Mouse (Mus musculus) small intestine, adult 2 months (tissue): ENCODE measurements around the gene Fancl. TPM values are rescaled to one million over a fixed set of nuclear protein-coding genes. Genes with fewer than 3 reads are reported as not detected.

Experiments
- H3K27ac ChIP-seq: fragments of 200-500 bp; 2 replicates; pipeline ENCODE4 v1.5.1; 2012; ENCODE audit warnings: low read depth, low read length, control low read depth, inconsistent platforms; ENCODE audit not compliant: insufficient read depth
- H3K27me3 ChIP-seq: fragments of 200-500 bp; 2 replicates; pipeline ENCODE4 v1.6.1; 2012; ENCODE audit warnings: mild to moderate bottlenecking, moderate library complexity, low read length, inconsistent platforms; ENCODE audit not compliant: control insufficient read depth, insufficient read depth
- H3K36me3 ChIP-seq: fragments of 200-500 bp; 2 replicates; pipeline ENCODE4 v1.6.1; 2012; ENCODE audit warnings: mild to moderate bottlenecking, low read length, control low read depth, inconsistent platforms; ENCODE audit not compliant: control insufficient read depth, insufficient read depth
- H3K4me1 ChIP-seq: fragments of 200-500 bp; 2 replicates; pipeline ENCODE4 v1.6.1; 2012; ENCODE audit warnings: low read length, inconsistent platforms, mixed read lengths; ENCODE audit not compliant: control insufficient read depth, insufficient read depth, insufficient read length
- H3K4me3 ChIP-seq: fragments of 200-500 bp; 2 replicates; pipeline ENCODE4 v1.5.1; 2012; ENCODE audit warnings: low read depth, mild to moderate bottlenecking, control low read depth, inconsistent platforms, low read length, moderate library complexity
- CTCF ChIP-seq: fragments of 200-500 bp; IDR thresholded peaks from 2 replicates; pipeline ENCODE4 v1.5.1; 2012; ENCODE audit warnings: low read depth, mild to moderate bottlenecking, control low read depth, inconsistent platforms, low read length, moderate library complexity, mixed read lengths; ENCODE audit not compliant: insufficient replicate concordance, insufficient read length; ENCODE audit errors: extremely low read depth
- POLR2A ChIP-seq: fragments of 200-500 bp; IDR thresholded peaks from 2 replicates; pipeline ENCODE4 v1.6.1; 2012; ENCODE audit warnings: low read depth, mild to moderate bottlenecking, control low read depth, inconsistent platforms, low read length, moderate library complexity
- WGBS: fragments of 180-500 bp; shearing (Covaris S2); methylation state at CpG from one replicate; pipeline ENCODE4 v1.1.7; 2018; 5-methylcytosine and 5-hydroxymethylcytosine counted together
- polyA plus RNA-seq: library from polyadenylated mRNA; depleted of rRNA; stranded (reverse); fragments of >200 nt; gene quantifications from 2 replicates; pipeline ENCODE4 v1.2.3, GENCODE M21; 2012; rRNA removed

The Fancl gene
- polyA plus RNA-seq, 1 experiment, result 0.27 TPM

DNA sequence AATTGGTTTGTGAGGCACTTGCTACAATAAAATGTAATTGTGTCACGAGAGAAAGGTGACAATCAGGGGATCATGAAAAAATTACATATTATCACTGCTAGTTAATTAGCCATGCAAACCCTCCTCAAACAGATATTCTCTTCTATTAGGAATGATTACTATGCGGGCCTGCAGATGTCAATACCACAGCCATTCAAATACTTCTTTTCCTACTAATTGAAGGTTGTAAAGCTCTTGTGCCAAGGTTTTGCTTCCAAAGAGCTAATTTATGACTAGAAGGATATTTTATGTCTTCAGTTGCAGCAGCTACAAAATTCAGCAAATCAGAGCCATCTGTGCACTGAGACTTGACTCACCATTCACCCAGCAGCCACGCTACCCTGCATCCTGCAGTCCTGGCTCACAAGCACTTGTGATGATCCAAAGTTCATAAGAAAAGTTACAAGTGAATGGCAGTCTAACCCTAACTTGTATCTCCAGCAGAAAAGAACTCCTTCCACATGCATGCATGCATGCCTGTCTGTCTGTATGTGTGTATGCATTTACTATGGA, 95.8 kb downstream of the Fancl start:
- WGBS, result 90% methylated on average over 3 of the region's 3 CpGs
- H3K27ac ChIP-seq, result no peak overlapping the region
- no peaks in the 10 kb centered on the region for H3K27me3 ChIP-seq
- H3K4me1 ChIP-seq, result no peaks in the 10 kb centered on the region
- TF ChIP-seq POLR2A, result no peak
- TF ChIP-seq CTCF, result no peak
- no peak overlapping the region for H3K4me3 ChIP-seq
- peaks cover 5% of the 10 kb centered on the region; the same call in 1 of the 2 replicates for H3K36me3 ChIP-seq

DNA sequence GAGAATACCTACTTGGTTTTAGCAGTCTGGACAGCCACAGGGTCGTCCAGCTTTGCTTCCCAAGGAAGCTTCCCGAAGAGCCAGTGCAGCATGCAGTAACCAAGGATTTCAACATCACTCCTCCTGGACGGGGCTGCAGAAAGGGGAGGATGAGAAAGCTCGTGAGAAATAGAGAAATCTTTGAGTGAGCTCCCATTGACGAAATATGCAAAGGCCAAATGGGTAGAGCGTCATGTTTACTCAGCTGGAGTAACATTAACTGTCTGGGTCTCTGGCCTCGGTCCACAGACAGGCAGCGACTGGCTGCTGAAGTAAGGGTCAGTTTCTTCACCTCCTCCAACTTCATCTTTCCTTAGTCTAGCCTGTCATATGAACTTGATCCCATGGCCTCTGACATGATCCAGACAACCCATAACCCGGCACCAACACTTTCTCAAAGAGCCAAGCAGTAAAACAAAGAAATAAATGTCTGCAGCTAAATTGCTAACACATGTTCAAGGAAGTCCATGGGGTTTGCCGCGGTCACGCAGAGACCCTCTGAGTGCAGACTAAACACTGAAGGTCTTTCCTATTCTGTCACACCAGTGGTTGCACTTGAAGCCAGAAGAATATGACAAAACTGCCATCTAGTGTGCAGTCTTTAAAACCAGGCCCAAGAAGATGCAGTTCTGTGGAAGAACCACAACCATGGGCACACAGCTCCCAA, 104.0 kb downstream of the Fancl start:
- Histone ChIP-seq H3K27me3 (no peaks in the 10 kb centered on the region), H3K36me3 (peaks cover 7% of the 10 kb centered on the region; the same call in 1 of the 2 replicates), H3K4me3 (no peak overlapping the region), H3K27ac (no peak overlapping the region), H3K4me1 (no peaks in the 10 kb centered on the region)
- no peak for TF ChIP-seq CTCF
- no peak for TF ChIP-seq POLR2A
- 68% methylated on average over 12 of the region's 12 CpGs for WGBS

- no peak overlapping the region for H3K4me3 ChIP-seq
- H3K27ac ChIP-seq, result no peak overlapping the region
- H3K27me3 ChIP-seq, result no peaks in the 10 kb centered on the region
- WGBS, result 88% methylated on average over 5 of the region's 5 CpGs
- TF ChIP-seq POLR2A (no peak), CTCF (no peak)
- no peaks in the 10 kb centered on the region for H3K36me3 ChIP-seq
- no peaks in the 10 kb centered on the region for H3K4me1 ChIP-seq
These were observed 110.0 kb downstream of the Fancl start for GRCm38 (mm10) chr11:26495951-26496350.

DNA sequence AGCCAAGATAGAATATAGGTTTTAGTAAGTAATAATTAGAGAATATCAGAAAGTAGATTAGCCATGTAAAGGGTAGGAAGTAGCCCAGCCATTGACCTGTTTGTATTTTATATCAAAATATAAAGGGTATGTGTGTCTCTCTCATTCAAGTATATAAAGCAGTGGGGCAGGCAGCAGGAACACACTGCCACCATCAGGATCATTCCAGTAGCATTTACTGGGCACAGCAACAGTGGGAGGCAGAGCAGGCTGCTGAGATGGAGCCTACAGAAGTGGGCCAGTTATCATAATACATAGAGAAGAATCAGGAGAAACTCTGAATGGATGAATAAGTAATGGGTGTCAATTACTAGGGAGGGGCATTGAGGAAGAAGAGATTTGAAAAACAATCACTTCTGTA, 127.7 kb downstream of the Fancl start:
- H3K27ac ChIP-seq, result no peak overlapping the region
- no peaks in the 10 kb centered on the region for H3K4me1 ChIP-seq
- H3K36me3 ChIP-seq, result no peaks in the 10 kb centered on the region
- TF ChIP-seq CTCF (no peak), POLR2A (no peak)
- H3K27me3 ChIP-seq, result no peaks in the 10 kb centered on the region
- no peak overlapping the region for H3K4me3 ChIP-seq

GRCm38 (mm10) chr11:26516086-26516485, 130.2 kb downstream of the Fancl start:
- TF ChIP-seq POLR2A (no peak), CTCF (no peak)
- 75% methylated on average over 2 of the region's 2 CpGs for WGBS
- H3K27ac ChIP-seq, result no peak overlapping the region
- no peak overlapping the region for H3K4me3 ChIP-seq
- H3K27me3 ChIP-seq, result no peaks in the 10 kb centered on the region
- H3K4me1 ChIP-seq, result no peaks in the 10 kb centered on the region
- no peaks in the 10 kb centered on the region for H3K36me3 ChIP-seq

DNA sequence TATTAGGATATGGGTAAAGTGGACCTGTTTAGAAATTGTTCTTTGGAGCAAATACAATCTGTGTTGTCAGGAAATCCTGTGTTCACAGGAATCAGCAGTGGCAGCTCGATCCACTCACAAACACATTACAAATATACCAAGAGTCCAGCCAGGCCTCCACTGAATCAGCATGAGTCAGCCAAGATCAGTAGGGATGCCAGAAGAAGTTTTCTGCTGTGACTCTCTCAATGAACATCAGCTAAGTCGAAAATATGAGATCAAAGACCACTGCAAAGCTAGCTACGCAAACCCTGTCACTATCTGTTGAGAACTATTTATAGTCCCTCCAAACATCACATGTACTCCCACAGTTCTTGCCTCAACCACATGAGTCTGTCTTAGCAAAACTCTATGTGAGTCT, 133.1 kb downstream of the Fancl start:
- WGBS, result 86% methylated on average over 3 of the region's 3 CpGs
- TF ChIP-seq POLR2A, result no peak
- no peak for TF ChIP-seq CTCF

More for the DNA sequence above, 133.1 kb downstream of the Fancl start:
- Histone ChIP-seq H3K4me3 (no peak overlapping the region), H3K27me3 (no peaks in the 10 kb centered on the region), H3K36me3 (0 out of 2 replicates have a peak, but pooled peaks cover 2% of the 10 kb centered on the region), H3K4me1 (no peaks in the 10 kb centered on the region), H3K27ac (no peak overlapping the region)

Other genes with a start within 250 kb of the Fancl start
- gene 5730522E02Rik, start 175.4 kb upstream of the Fancl start, polyA plus RNA-seq, result not detected in 2 replicates
- not detected in 2 replicates for gene Gm6899, start 207.1 kb downstream of the Fancl start, polyA plus RNA-seq
- gene Vrk2, start 207.9 kb downstream of the Fancl start, polyA plus RNA-seq, result 0.33 and 1.0 TPM in 2 replicates